Mouse (Mus musculus) thymus, adult 2 months (tissue): ENCODE measurements around the gene Cyth1. TPM values are rescaled to one million over a fixed set of nuclear protein-coding genes. Genes with fewer than 3 reads are reported as not detected.

Source experiments
- DNase-seq: peaks from one replicate; pipeline ENCODE4 v3.0.0; 2021
- H3K27ac ChIP-seq: fragments of 200-500 bp; 2 replicates; pipeline ENCODE4 v1.5.1; 2012; ENCODE audit warnings: low read length, control low read depth; ENCODE audit not compliant: control insufficient read depth, insufficient read depth
- H3K27me3 ChIP-seq: fragments of 200-500 bp; 2 replicates; pipeline ENCODE4 v1.6.1; 2012; ENCODE audit warnings: mild to moderate bottlenecking, low read length, moderate library complexity, mixed read lengths; ENCODE audit not compliant: control insufficient read depth, insufficient read depth
- H3K36me3 ChIP-seq: fragments of 200-500 bp; 2 replicates; pipeline ENCODE4 v1.6.1; 2012; ENCODE audit warnings: mild to moderate bottlenecking, low read length, moderate library complexity; ENCODE audit not compliant: control insufficient read depth, insufficient read depth
- H3K4me1 ChIP-seq: fragments of 200-500 bp; replicated peaks from 2 replicates; pipeline ENCODE4 v1.6.1; 2012; ENCODE audit warnings: low read length; ENCODE audit not compliant: control insufficient read depth, insufficient read depth
- H3K4me3 ChIP-seq: fragments of 200-500 bp; 2 replicates; pipeline ENCODE4 v1.5.1; 2012; ENCODE audit warnings: mild to moderate bottlenecking, low read length, control low read depth, moderate library complexity; ENCODE audit not compliant: control insufficient read depth, insufficient read depth
- CTCF ChIP-seq: fragments of 200-500 bp; IDR thresholded peaks from 2 replicates; pipeline ENCODE4 v1.5.1; 2012; ENCODE audit warnings: mild to moderate bottlenecking, control low read depth, low read length, moderate library complexity, borderline replicate concordance; ENCODE audit not compliant: control insufficient read depth, poor library complexity, insufficient read depth; ENCODE audit errors: extremely low read depth
- POLR2A ChIP-seq: fragments of 200-500 bp; IDR thresholded peaks from 2 replicates; pipeline ENCODE4 v1.6.1; 2012; ENCODE audit warnings: mild to moderate bottlenecking, low read length, control low read depth, moderate library complexity; ENCODE audit not compliant: control insufficient read depth, poor library complexity, insufficient read depth; ENCODE audit errors: extremely low read depth
- WGBS: fragments of 180-500 bp; shearing (Covaris S2); methylation state at CpG from one replicate; pipeline ENCODE4 v1.1.7; 2018; 5-methylcytosine and 5-hydroxymethylcytosine counted together
- polyA plus RNA-seq: library from polyadenylated mRNA; depleted of rRNA; stranded (reverse); fragments of >200 nt; gene quantifications from 2 replicates; pipeline ENCODE4 v1.2.3, GENCODE M21; 2012

The Cyth1 gene
- polyA plus RNA-seq, 1 experiment, result 66.7 TPM

GRCm38 (mm10) chr11:118203469-118203868 is 44.9 kb downstream of the Cyth1 start:
- DNase-seq, result no peak
- Histone ChIP-seq H3K36me3 (no peaks in the 10 kb centered on the region), H3K27ac (peak overlapping the region; percentile 62; the same call in 1 of the 2 replicates), H3K4me1 (peaks cover 64% of the 10 kb centered on the region), H3K4me3 (no peak overlapping the region), H3K27me3 (no peaks in the 10 kb centered on the region)
- WGBS, result 52% methylated on average over 6 of the region's 6 CpGs
- TF ChIP-seq POLR2A (no peak), CTCF (no peak)

- TF ChIP-seq CTCF, result no peak
- no peak for TF ChIP-seq POLR2A
- Histone ChIP-seq H3K4me1 (peaks cover 59% of the 10 kb centered on the region), H3K27me3 (no peaks in the 10 kb centered on the region), H3K36me3 (no peaks in the 10 kb centered on the region), H3K27ac (peak overlapping the region; percentile 62; the same call in 1 of the 2 replicates), H3K4me3 (peak overlapping the region; percentile 19; the same call in 1 of the 2 replicates)
- DNase-seq, result no peak
- 40% methylated on average over 19 of the region's 19 CpGs for WGBS
Measured at GRCm38 (mm10) chr11:118202410-118203233, 45.8 kb downstream of the Cyth1 start.

- DNase-seq, result no peak
- 84% methylated on average over 9 of the region's 9 CpGs for WGBS
- Histone ChIP-seq H3K4me3 (peak overlapping the region; percentile 19; the same call in 1 of the 2 replicates), H3K36me3 (no peaks in the 10 kb centered on the region), H3K27ac (no peak overlapping the region), H3K4me1 (peaks cover 53% of the 10 kb centered on the region), H3K27me3 (no peaks in the 10 kb centered on the region)
- TF ChIP-seq POLR2A (no peak), CTCF (no peak)
Measured at GRCm38 (mm10) chr11:118201833-118202409, 46.5 kb downstream of the Cyth1 start.

- Histone ChIP-seq H3K4me1 (peaks cover 55% of the 10 kb centered on the region), H3K27ac (no peak overlapping the region), H3K36me3 (no peaks in the 10 kb centered on the region), H3K4me3 (no peak overlapping the region), H3K27me3 (no peaks in the 10 kb centered on the region)
- no peak for DNase-seq
- WGBS, result 53% methylated on average over 11 of the region's 11 CpGs
- TF ChIP-seq CTCF (no peak), POLR2A (no peak)
Measured at GRCm38 (mm10) chr11:118200834-118201830, 47.3 kb downstream of the Cyth1 start.

GRCm38 (mm10) chr11:118198296-118198600 is 50.1 kb downstream of the Cyth1 start:
- Histone ChIP-seq H3K27ac (no peak overlapping the region), H3K27me3 (no peaks in the 10 kb centered on the region), H3K36me3 (no peaks in the 10 kb centered on the region; the same call in 1 of the 2 replicates), H3K4me1 (peaks cover 42% of the 10 kb centered on the region), H3K4me3 (no peak overlapping the region)
- no peak for DNase-seq
- TF ChIP-seq CTCF, result no peak
- no peak for TF ChIP-seq POLR2A
- 93% methylated on average over 2 of the region's 2 CpGs for WGBS

GRCm38 (mm10) chr11:118197508-118198295 is 50.7 kb downstream of the Cyth1 start:
- H3K4me3 ChIP-seq, result no peak overlapping the region
- peaks cover 36% of the 10 kb centered on the region for H3K4me1 ChIP-seq
- H3K27ac ChIP-seq, result no peak overlapping the region
- peaks cover 1% of the 10 kb centered on the region; the same call in 1 of the 2 replicates for H3K36me3 ChIP-seq
- TF ChIP-seq POLR2A, result no peak
- no peak for TF ChIP-seq CTCF
- WGBS, result 86% methylated on average over 13 of the region's 13 CpGs
- no peak for DNase-seq
- no peaks in the 10 kb centered on the region for H3K27me3 ChIP-seq
